Mouse (Mus musculus) heart, embryonic 13.5 days (tissue): Measurements from ENCODE around the gene Gadd45a. TPM values are rescaled to one million over a fixed set of nuclear protein-coding genes. Genes with fewer than 3 reads are reported as not detected.
A peak's percentile ranks its signal among the peaks of the same experiment; 100 is the strongest.

Experiments
- ATAC-seq: fragments of 200-750 bp; cut with Nextera tagmentation; 2 replicates; pipeline ENCODE4 v1.8.0; 2017; ENCODE audit warnings: moderate TSS enrichment; ENCODE audit not compliant: insufficient number of reproducible peaks, low FRiP score, low TSS enrichment; ENCODE audit errors: extremely low read depth
- H3K27ac ChIP-seq: fragments of 300-500 bp; sonication (generic); replicated peaks from 2 replicates; pipeline ENCODE4 v1.5.1; 2015; ENCODE audit warnings: moderate library complexity, mild to moderate bottlenecking, inconsistent platforms
- H3K27me3 ChIP-seq: fragments of 300-500 bp; sonication (generic); replicated peaks from 2 replicates; pipeline ENCODE4 v1.6.1; 2015; ENCODE audit warnings: mild to moderate bottlenecking, inconsistent platforms
- H3K36me3 ChIP-seq: fragments of 300-500 bp; sonication (generic); 2 replicates; pipeline ENCODE4 v1.6.1; 2015; ENCODE audit warnings: mild to moderate bottlenecking, inconsistent platforms
- H3K4me1 ChIP-seq: fragments of 300-500 bp; sonication (generic); 2 replicates; pipeline ENCODE4 v1.6.1; 2015; ENCODE audit warnings: inconsistent platforms
- H3K4me2 ChIP-seq: fragments of 300-500 bp; sonication (generic); 2 replicates; pipeline ENCODE4 v1.6.1; 2015; ENCODE audit warnings: inconsistent platforms, mild to moderate bottlenecking, moderate library complexity
- H3K4me3 ChIP-seq: fragments of 300-500 bp; sonication (generic); 2 replicates; pipeline ENCODE4 v1.5.1; 2015; ENCODE audit warnings: moderate library complexity, mild to moderate bottlenecking, inconsistent platforms
- H3K9ac ChIP-seq: fragments of 300-500 bp; sonication (generic); 2 replicates; pipeline ENCODE4 v1.6.1; 2015; ENCODE audit warnings: inconsistent platforms, mild to moderate bottlenecking, moderate library complexity
- H3K9me3 ChIP-seq: fragments of 300-500 bp; sonication (generic); 2 replicates; pipeline ENCODE4 v1.6.1; 2016; ENCODE audit warnings: inconsistent platforms
- WGBS: fragments of 180-500 bp; shearing (Covaris S2); methylation state at CpG from one replicate; pipeline ENCODE4 v1.1.7; 2015; ENCODE audit warnings: mixed read lengths; 5-methylcytosine and 5-hydroxymethylcytosine counted together
- polyA plus RNA-seq: library from polyadenylated mRNA; unstranded; fragments of >200 nt; fragmentation: Nextera tagmentation; extraction: Ambion mirVana; gene quantifications from 2 replicates; pipeline ENCODE4 v1.2.1, GENCODE M21; 2015

Gadd45a gene
- 9.4 and 11.0 TPM in 2 replicates for polyA plus RNA-seq

- peak within 1 kb of the TSS; percentile 87 for H3K4me3 ChIP-seq
- no peaks in the 10 kb centered on the region for H3K27me3 ChIP-seq
- H3K9me3 ChIP-seq, result no peaks in the 10 kb centered on the region
- peak within 1 kb of the TSS; percentile 92 for H3K9ac ChIP-seq
- H3K4me1 ChIP-seq, result peaks cover 14% of the 10 kb centered on the region
- H3K4me2 ChIP-seq, result peak within 1 kb of the TSS; percentile 96
- H3K36me3 ChIP-seq, result no peaks in the 10 kb centered on the region
- peak; percentile 98 for ATAC-seq
- peak within 1 kb of the TSS; percentile 91 for H3K27ac ChIP-seq
- under 1% methylated on average over 67 of the region's 69 CpGs for WGBS
Measured at GRCm38 (mm10) chr6:67036837-67037628, at the start of gene Gadd45a. Gene Gadd45a (minus strand): TSS chr6:67037457.

GRCm38 (mm10) chr6:67085850-67086437 lies 48.7 kb upstream of the Gadd45a start:
- ATAC-seq, result no peak
- H3K9me3 ChIP-seq, result no peaks in the 10 kb centered on the region
- no peaks in the 10 kb centered on the region for H3K36me3 ChIP-seq
- H3K27ac ChIP-seq, result no peak overlapping the region
- H3K27me3 ChIP-seq, result no peaks in the 10 kb centered on the region
- no peak overlapping the region for H3K4me3 ChIP-seq
- 87% methylated on average over 9 of the region's 9 CpGs for WGBS
- H3K4me2 ChIP-seq, result no peak overlapping the region
- H3K9ac ChIP-seq, result no peak overlapping the region
- no peaks in the 10 kb centered on the region for H3K4me1 ChIP-seq

- no peak overlapping the region for H3K4me3 ChIP-seq
- no peaks in the 10 kb centered on the region for H3K9me3 ChIP-seq
- H3K9ac ChIP-seq, result no peak overlapping the region
- no peak overlapping the region for H3K4me2 ChIP-seq
- 88% methylated on average over 2 of the region's 2 CpGs for WGBS
- no peaks in the 10 kb centered on the region for H3K4me1 ChIP-seq
- no peaks in the 10 kb centered on the region for H3K27me3 ChIP-seq
- ATAC-seq, result no peak
- no peak overlapping the region for H3K27ac ChIP-seq
- H3K36me3 ChIP-seq, result no peaks in the 10 kb centered on the region
Measured at GRCm38 (mm10) chr6:67084465-67084864, 47.2 kb upstream of the Gadd45a start.

GRCm38 (mm10) chr6:67081141-67081540 lies 43.9 kb upstream of the Gadd45a start:
- Histone ChIP-seq H3K36me3 (no peaks in the 10 kb centered on the region), H3K4me2 (no peak overlapping the region), H3K4me3 (no peak overlapping the region), H3K27ac (no peak overlapping the region), H3K27me3 (no peaks in the 10 kb centered on the region), H3K9me3 (no peaks in the 10 kb centered on the region), H3K9ac (no peak overlapping the region), H3K4me1 (peaks cover 9% of the 10 kb centered on the region)
- 75% methylated on average over 4 of the region's 4 CpGs for WGBS
- no peak for ATAC-seq

GRCm38 (mm10) chr6:67078076-67078475 lies 40.8 kb upstream of the Gadd45a start:
- Histone ChIP-seq H3K36me3 (no peaks in the 10 kb centered on the region), H3K4me1 (peaks cover 9% of the 10 kb centered on the region), H3K27me3 (no peaks in the 10 kb centered on the region), H3K9ac (no peak overlapping the region), H3K4me2 (no peak overlapping the region), H3K9me3 (no peaks in the 10 kb centered on the region), H3K27ac (no peak overlapping the region), H3K4me3 (no peak overlapping the region)
- 71% methylated on average over 3 of the region's 3 CpGs for WGBS
- ATAC-seq, result no peak

GRCm38 (mm10) chr6:67077477-67077876 lies 40.2 kb upstream of the Gadd45a start:
- no peak overlapping the region for H3K4me2 ChIP-seq
- H3K4me1 ChIP-seq, result peaks cover 9% of the 10 kb centered on the region
- no peak overlapping the region for H3K27ac ChIP-seq
- H3K4me3 ChIP-seq, result no peak overlapping the region
- ATAC-seq, result no peak
- H3K36me3 ChIP-seq, result no peaks in the 10 kb centered on the region
- H3K9ac ChIP-seq, result no peak overlapping the region
- no peaks in the 10 kb centered on the region for H3K9me3 ChIP-seq
- no peaks in the 10 kb centered on the region for H3K27me3 ChIP-seq
- 22% methylated on average over 3 of the region's 3 CpGs for WGBS

GRCm38 (mm10) chr6:67076348-67076747 lies 39.1 kb upstream of the Gadd45a start:
- no peak for ATAC-seq
- peaks cover 9% of the 10 kb centered on the region for H3K4me1 ChIP-seq

GRCm38 (mm10) chr6:67074868-67075267 lies 37.6 kb upstream of the Gadd45a start:
- peaks cover 9% of the 10 kb centered on the region for H3K4me1 ChIP-seq
- H3K4me2 ChIP-seq, result no peak overlapping the region
- no peak for ATAC-seq
- H3K9me3 ChIP-seq, result no peaks in the 10 kb centered on the region
- no peak overlapping the region for H3K27ac ChIP-seq
- H3K4me3 ChIP-seq, result no peak overlapping the region
- no peaks in the 10 kb centered on the region for H3K27me3 ChIP-seq
- no peaks in the 10 kb centered on the region for H3K36me3 ChIP-seq
- H3K9ac ChIP-seq, result no peak overlapping the region

More at GRCm38 (mm10) chr6:67076348-67076747, 39.1 kb upstream of the Gadd45a start:
- H3K4me2 ChIP-seq, result no peak overlapping the region
- H3K27me3 ChIP-seq, result no peaks in the 10 kb centered on the region
- H3K36me3 ChIP-seq, result no peaks in the 10 kb centered on the region
- no peak overlapping the region for H3K27ac ChIP-seq
- 41% methylated on average over 1 of the region's 1 CpGs for WGBS
- H3K9me3 ChIP-seq, result no peaks in the 10 kb centered on the region
- H3K9ac ChIP-seq, result no peak overlapping the region
- no peak overlapping the region for H3K4me3 ChIP-seq

GRCm38 (mm10) chr6:67073929-67074328 lies 36.7 kb upstream of the Gadd45a start:
- no peak overlapping the region for H3K9ac ChIP-seq
- no peak overlapping the region for H3K4me2 ChIP-seq
- no peaks in the 10 kb centered on the region for H3K27me3 ChIP-seq
- ATAC-seq, result no peak
- H3K36me3 ChIP-seq, result no peaks in the 10 kb centered on the region
- no peaks in the 10 kb centered on the region for H3K9me3 ChIP-seq
- peaks cover 9% of the 10 kb centered on the region for H3K4me1 ChIP-seq
- no peak overlapping the region for H3K4me3 ChIP-seq
- no peak overlapping the region for H3K27ac ChIP-seq
- 74% methylated on average over 5 of the region's 5 CpGs for WGBS

- peaks cover 9% of the 10 kb centered on the region for H3K4me1 ChIP-seq
- 88% methylated on average over 4 of the region's 4 CpGs for WGBS
Measured at GRCm38 (mm10) chr6:67073446-67073845, 36.2 kb upstream of the Gadd45a start.

GRCm38 (mm10) chr6:67071615-67072014 lies 34.4 kb upstream of the Gadd45a start:
- no peaks in the 10 kb centered on the region for H3K9me3 ChIP-seq
- H3K9ac ChIP-seq, result no peak overlapping the region
- H3K4me1 ChIP-seq, result no peaks in the 10 kb centered on the region
- H3K36me3 ChIP-seq, result no peaks in the 10 kb centered on the region
- H3K4me3 ChIP-seq, result no peak overlapping the region
- H3K27me3 ChIP-seq, result no peaks in the 10 kb centered on the region
- H3K27ac ChIP-seq, result no peak overlapping the region
- no peak overlapping the region for H3K4me2 ChIP-seq
- 56% methylated on average over 1 of the region's 1 CpGs for WGBS
- ATAC-seq, result no peak

More at GRCm38 (mm10) chr6:67073446-67073845, 36.2 kb upstream of the Gadd45a start:
- Histone ChIP-seq H3K4me2 (no peak overlapping the region), H3K4me3 (no peak overlapping the region), H3K9me3 (no peaks in the 10 kb centered on the region), H3K27ac (no peak overlapping the region), H3K27me3 (no peaks in the 10 kb centered on the region), H3K9ac (no peak overlapping the region), H3K36me3 (no peaks in the 10 kb centered on the region)
- ATAC-seq, result no peak
